Mouse (Mus musculus): Measurements from ENCODE around the gene Acot2. TPM values are rescaled to one million over a fixed set of nuclear protein-coding genes. Genes with fewer than 3 reads are reported as not detected.

Acot2 gene
- total and polyA plus RNA-seq, 3 experiments = 9.8 to 13.0 TPM; not detected in 1

DNA sequence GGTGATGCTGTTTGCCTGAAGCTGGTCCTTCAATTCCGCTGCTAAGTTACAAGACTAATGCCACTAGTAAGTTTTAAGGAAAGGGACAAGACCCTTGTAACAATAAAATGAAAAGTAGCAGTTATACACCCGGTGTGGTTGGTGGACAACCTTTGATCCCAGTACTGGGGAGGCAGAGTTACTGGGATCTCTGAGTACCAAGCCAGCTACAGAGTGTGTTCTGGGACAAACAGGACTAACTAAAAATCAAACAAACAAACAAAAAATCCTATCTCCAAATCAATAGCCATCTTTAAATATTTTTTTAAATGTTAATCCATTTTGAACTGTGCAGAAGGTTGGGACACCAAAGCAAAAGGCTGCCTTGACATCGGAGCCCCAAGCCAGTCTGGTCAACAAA lies 22.5 kb downstream of the Acot2 start:
- H3K27me3 ChIP-seq (ENCODE audit: control insufficient read depth in 1 of 2, insufficient read depth in 2 of 2, low read length in 2 of 2) = peaks cover 0 to 5% of the 10 kb centered on the region in 2 experiments; a peak in 2 of 4 replicates
- no peak overlapping the region for H3K4me3 ChIP-seq (ENCODE audit: control insufficient read depth in 1 of 2, insufficient read depth in 1 of 2, low read depth in 2 of 2, low read length in 2 of 2)
- H3K4me1 ChIP-seq (ENCODE audit: control insufficient read depth in 1 of 2, insufficient read depth in 2 of 2, low read length in 2 of 2) = no peaks in the 10 kb centered on the region
- no peak overlapping the region for H3K9ac ChIP-seq (ENCODE audit: control insufficient read depth, low read depth, low read length, poor library complexity, severe bottlenecking)
- no peak for DNase-seq (ENCODE audit: low read depth, low spot score)
- H3K27ac ChIP-seq (ENCODE audit: control insufficient read depth, low read depth, low read length) = no peak overlapping the region
- no peak for TF ChIP-seq MYB (IDR thresholded peaks at IDR 0.05; ENCODE audit: low read depth, low read length)
- no peak for TF ChIP-seq BHLHE40 (IDR thresholded peaks at IDR 0.05; ENCODE audit: borderline replicate concordance, low read depth, low read length)
- TF ChIP-seq RCOR1 (IDR thresholded peaks at IDR 0.05; ENCODE audit: low read depth, low read length) = no peak
- no peak for TF ChIP-seq UBTF (IDR thresholded peaks at IDR 0.05; ENCODE audit: borderline replicate concordance, insufficient read depth, low read depth, low read length)
- TF ChIP-seq CHD1 (IDR thresholded peaks at IDR 0.05; ENCODE audit: low read depth, low read length) = no peak
- no peak for TF ChIP-seq TCF12 (IDR thresholded peaks at IDR 0.05; ENCODE audit: low read depth, low read length)
- TF ChIP-seq POLR2AphosphoS2 (IDR thresholded peaks at IDR 0.05; ENCODE audit: low read length) = no peak
- no peak for TF ChIP-seq CHD2 (IDR thresholded peaks at IDR 0.05; ENCODE audit: low read length)
- no peak for TF ChIP-seq POLR2A (IDR thresholded peaks at IDR 0.05; ENCODE audit: control insufficient read depth in 1 of 2, insufficient read depth in 1 of 2, low read depth in 1 of 2, low read length in 2 of 2, poor library complexity in 1 of 2)
- TF ChIP-seq ETS1 (IDR thresholded peaks at IDR 0.05; ENCODE audit: low read depth, low read length) = no peak
- H3K9me3 ChIP-seq (replicated peaks; ENCODE audit: insufficient read depth, low read length) = no peaks in the 10 kb centered on the region
- no peaks in the 10 kb centered on the region for H3K36me3 ChIP-seq (ENCODE audit: control insufficient read depth in 1 of 2, insufficient read depth in 2 of 2, low read length in 2 of 2)
- H3K79me2 ChIP-seq (ENCODE audit: control insufficient read depth, insufficient read depth, low read length, poor library complexity) = no peaks in the 10 kb centered on the region

- Histone ChIP-seq H3K4me1 (ENCODE audit: control insufficient read depth in 1 of 2, insufficient read depth in 2 of 2, low read length in 2 of 2) (no peaks in the 10 kb centered on the region), H3K79me2 (ENCODE audit: control insufficient read depth, insufficient read depth, low read length, poor library complexity) (no peaks in the 10 kb centered on the region), H3K9me3 (replicated peaks; ENCODE audit: insufficient read depth, low read length) (no peaks in the 10 kb centered on the region), H3K4me3 (ENCODE audit: control insufficient read depth in 1 of 2, insufficient read depth in 1 of 2, low read depth in 2 of 2, low read length in 2 of 2) (no peak overlapping the region), H3K9ac (ENCODE audit: control insufficient read depth, low read depth, low read length, poor library complexity, severe bottlenecking) (no peak overlapping the region), H3K27ac (ENCODE audit: control insufficient read depth, low read depth, low read length) (no peak overlapping the region), H3K27me3 (ENCODE audit: control insufficient read depth in 1 of 2, insufficient read depth in 2 of 2, low read length in 2 of 2) (peaks cover 0 to 5% of the 10 kb centered on the region in 2 experiments; a peak in 2 of 4 replicates), H3K36me3 (ENCODE audit: control insufficient read depth in 1 of 2, insufficient read depth in 2 of 2, low read length in 2 of 2) (no peaks in the 10 kb centered on the region)
- TF ChIP-seq JUND (IDR thresholded peaks at IDR 0.05; ENCODE audit: low read depth, low read length) = no peak
- no peak for TF ChIP-seq RAD21 (IDR thresholded peaks at IDR 0.05; ENCODE audit: low read depth, low read length)
- DNase-seq (ENCODE audit: low read depth, low spot score) = no peak
Observed at GRCm38 (mm10) chr12:84011251-84012040, 23.8 kb downstream of the Acot2 start.

DNA sequence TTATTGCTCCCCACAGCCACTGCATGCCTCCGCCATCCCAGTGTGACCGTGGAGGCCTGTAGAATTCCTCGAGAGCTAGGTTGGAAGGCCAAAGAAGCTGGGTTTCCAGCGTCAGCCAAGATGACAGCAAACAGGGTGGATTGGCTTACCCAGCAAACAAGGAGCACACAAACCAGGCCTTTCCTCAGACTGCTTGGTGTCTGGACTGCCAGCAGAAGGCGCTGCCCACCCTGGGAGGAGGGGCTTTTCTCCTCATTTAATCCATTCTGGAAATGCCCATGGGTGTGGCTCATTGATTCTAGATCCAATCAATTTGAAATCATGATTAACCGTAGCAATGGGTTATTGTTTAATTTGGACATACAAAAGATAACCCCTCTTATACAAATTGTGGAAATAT lies 25.5 kb downstream of the Acot2 start:
- TF ChIP-seq HCFC1 (IDR thresholded peaks at IDR 0.05; ENCODE audit: low read depth, low read length) (no peak), TCF12 (IDR thresholded peaks at IDR 0.05; ENCODE audit: low read depth, low read length) (no peak), ELF1 (IDR thresholded peaks at IDR 0.05; ENCODE audit: low read depth, low read length) (no peak), CTCF (IDR thresholded peaks at IDR 0.05 in 2 of 3, conservative IDR thresholded peaks at IDR 0.05 in 1 of 3; ENCODE audit: control insufficient read depth in 1 of 3, insufficient read depth in 1 of 3, low read depth in 2 of 3, low read length in 3 of 3, poor library complexity in 1 of 3, severe bottlenecking in 1 of 3) (peak; percentile 17 to 54 (median 31); a peak in 4 of 6 replicates), E2F4 (IDR thresholded peaks at IDR 0.05; ENCODE audit: borderline replicate concordance, low read depth, low read length) (no peak), POLR2A (IDR thresholded peaks at IDR 0.05; ENCODE audit: control insufficient read depth in 1 of 2, insufficient read depth in 1 of 2, low read depth in 1 of 2, low read length in 2 of 2, poor library complexity in 1 of 2) (no peak), CHD2 (IDR thresholded peaks at IDR 0.05; ENCODE audit: low read length) (no peak), ZKSCAN1 (IDR thresholded peaks at IDR 0.05; ENCODE audit: low read depth, low read length) (no peak), SMC3 (IDR thresholded peaks at IDR 0.05; ENCODE audit: low read depth, low read length) (peak; percentile 16; the same call in 1 of the 2 replicates), MEF2A (IDR thresholded peaks at IDR 0.05; ENCODE audit: extremely low read depth, insufficient replicate concordance, low read depth, low read length, poor library complexity, severe bottlenecking) (no peak)
- H3K27ac ChIP-seq (ENCODE audit: control insufficient read depth, low read depth, low read length) = no peak overlapping the region
- no peaks in the 10 kb centered on the region for H3K79me2 ChIP-seq (ENCODE audit: control insufficient read depth, insufficient read depth, low read length, poor library complexity)
- H3K36me3 ChIP-seq (ENCODE audit: control insufficient read depth in 1 of 2, insufficient read depth in 2 of 2, low read length in 2 of 2) = no peaks in the 10 kb centered on the region
- H3K27me3 ChIP-seq (ENCODE audit: control insufficient read depth in 1 of 2, insufficient read depth in 2 of 2, low read length in 2 of 2) = peaks cover 0 to 5% of the 10 kb centered on the region in 2 experiments; a peak in 2 of 4 replicates
- H3K4me1 ChIP-seq (ENCODE audit: control insufficient read depth in 1 of 2, insufficient read depth in 2 of 2, low read length in 2 of 2) = no peaks in the 10 kb centered on the region
- no peak for DNase-seq (ENCODE audit: low read depth, low spot score)
- no peak overlapping the region for H3K4me3 ChIP-seq (ENCODE audit: control insufficient read depth in 1 of 2, insufficient read depth in 1 of 2, low read depth in 2 of 2, low read length in 2 of 2)
- H3K9ac ChIP-seq (ENCODE audit: control insufficient read depth, low read depth, low read length, poor library complexity, severe bottlenecking) = no peak overlapping the region
- no peaks in the 10 kb centered on the region for H3K9me3 ChIP-seq (replicated peaks; ENCODE audit: insufficient read depth, low read length)
